Mouse (Mus musculus) cerebellum, adult 2 months (tissue): Measurements from ENCODE around the gene Taar7b.

ENCODE experiments used
- CTCF ChIP-seq: fragments of 200-500 bp; IDR thresholded peaks from 2 replicates; pipeline ENCODE4 v1.5.1; 2011; ENCODE audit warnings: low read depth, mild to moderate bottlenecking, control low read depth, low read length, moderate library complexity, borderline replicate concordance; ENCODE audit not compliant: insufficient read depth
- POLR2A ChIP-seq: fragments of 200-500 bp; IDR thresholded peaks from 2 replicates; pipeline ENCODE4 v1.6.1; 2011; ENCODE audit warnings: low read length, control low read depth, borderline replicate concordance; ENCODE audit not compliant: insufficient read depth

DNA sequence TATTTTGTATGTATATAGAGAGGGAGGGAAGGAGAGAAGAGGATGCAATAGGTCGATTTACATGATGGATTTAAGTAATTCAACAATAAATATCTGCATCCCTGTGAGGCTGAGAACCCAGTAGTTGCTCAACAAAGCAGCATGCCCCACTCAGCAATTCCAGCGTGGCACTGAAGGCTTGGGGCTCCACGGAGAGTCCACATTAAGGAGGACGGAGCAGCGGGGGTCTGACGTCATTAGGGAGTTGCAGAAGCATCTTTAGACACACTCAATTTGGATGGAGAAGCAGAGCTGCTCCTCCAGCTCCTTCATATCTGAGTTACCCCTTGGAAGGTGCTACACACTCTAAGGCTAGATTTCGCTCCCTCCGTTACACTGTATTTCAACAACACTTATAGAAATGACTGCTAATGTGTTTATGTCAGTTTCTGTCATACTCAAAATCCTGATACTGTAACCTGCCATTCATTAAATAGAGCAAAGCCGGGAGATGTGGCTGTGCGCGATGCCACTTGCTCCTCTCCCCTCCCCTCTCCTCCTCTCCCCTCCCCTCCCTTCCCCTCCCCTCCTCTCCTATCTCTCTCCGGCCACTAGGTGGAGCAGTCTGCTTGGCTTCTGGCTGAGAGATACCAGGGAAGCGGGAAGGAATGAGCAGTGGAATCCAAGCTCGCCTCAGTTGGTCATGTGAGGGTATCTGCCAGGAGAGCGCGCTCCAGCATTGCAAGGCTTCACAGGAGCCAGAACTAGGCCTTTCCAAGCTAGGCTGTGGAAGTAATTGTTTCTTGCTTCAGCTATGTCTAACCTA, 20.6 kb upstream of the Taar7b start:
- TF ChIP-seq POLR2A: no peak
- TF ChIP-seq CTCF: peak; percentile 64
